Mouse (Mus musculus) spleen, adult 2 months (tissue): ENCODE measurements around the gene Pdzrn3. TPM values are rescaled to one million over a fixed set of nuclear protein-coding genes. Genes with fewer than 3 reads are reported as not detected.
A peak's percentile ranks its signal among the peaks of the same experiment; 100 is the strongest.

Experiments
- DNase-seq, 2 experiments: peaks; one replicate each; pipeline versions ENCODE4 v3.0.0 to v3.0.0-alpha.2; 2012 to 2021; ENCODE audit warnings: low spot score in 2 of 2, low read depth in 1 of 2
- H3K27ac ChIP-seq: fragments of 200-500 bp; 2 replicates; pipeline ENCODE4 v1.5.1; 2012; ENCODE audit warnings: low read length, inconsistent platforms; ENCODE audit not compliant: insufficient read depth
- H3K27me3 ChIP-seq: fragments of 200-500 bp; 2 replicates; pipeline ENCODE4 v1.6.1; 2012; ENCODE audit warnings: mild to moderate bottlenecking, moderate library complexity, low read length, inconsistent platforms; ENCODE audit not compliant: control insufficient read depth, insufficient read depth
- H3K36me3 ChIP-seq: fragments of 200-500 bp; 2 replicates; pipeline ENCODE4 v1.6.1; 2012; ENCODE audit warnings: mild to moderate bottlenecking, low read length, inconsistent platforms; ENCODE audit not compliant: control insufficient read depth, insufficient read depth
- H3K4me1 ChIP-seq: fragments of 200-500 bp; 2 replicates; pipeline ENCODE4 v1.6.1; 2011; ENCODE audit warnings: inconsistent platforms; ENCODE audit not compliant: control insufficient read depth, insufficient read depth, insufficient read length
- H3K4me3 ChIP-seq: fragments of 200-500 bp; 2 replicates; pipeline ENCODE4 v1.5.1; 2011; ENCODE audit warnings: mild to moderate bottlenecking, inconsistent platforms; ENCODE audit not compliant: insufficient read depth, insufficient read length; ENCODE audit errors: extremely low read depth
- CTCF ChIP-seq: fragments of 200-500 bp; IDR thresholded peaks from 2 replicates; pipeline ENCODE4 v1.5.1; 2011; ENCODE audit warnings: mild to moderate bottlenecking, inconsistent platforms; ENCODE audit not compliant: insufficient read depth, insufficient read length, insufficient replicate concordance; ENCODE audit errors: extremely low read depth
- POLR2A ChIP-seq: fragments of 200-500 bp; IDR thresholded peaks from 2 replicates; pipeline ENCODE4 v1.6.1; 2011; ENCODE audit warnings: low read depth, low read length, inconsistent platforms
- WGBS: fragments of 180-500 bp; shearing (Covaris S2); methylation state at CpG from one replicate; pipeline ENCODE4 v1.1.7; 2018; 5-methylcytosine and 5-hydroxymethylcytosine counted together
- polyA plus RNA-seq: library from polyadenylated mRNA; depleted of rRNA; stranded (reverse); fragments of >200 nt; gene quantifications from 2 replicates; pipeline ENCODE4 v1.2.3, GENCODE M21; 2012

Pdzrn3 gene
- polyA plus RNA-seq, 1 experiment: 1.9 TPM

GRCm38 (mm10) chr6:101379546-101379945 lies 1.8 kb upstream of the Pdzrn3 start:
- no peak for TF ChIP-seq POLR2A
- TF ChIP-seq CTCF: no peak

GRCm38 (mm10) chr6:101377935-101378609 lies 375 bp upstream of the Pdzrn3 start:
- DNase-seq: no peak
- WGBS: 3% methylated on average over 24 of the region's 29 CpGs
- TF ChIP-seq POLR2A (no peak), CTCF (no peak)
- Histone ChIP-seq H3K27ac (no peak overlapping the region), H3K4me1 (no peaks in the 10 kb centered on the region; the same call in 1 of the 2 replicates), H3K27me3 (peaks cover 2% of the 10 kb centered on the region), H3K36me3 (no peaks in the 10 kb centered on the region), H3K4me3 (no peak overlapping the region; the same call in 1 of the 2 replicates)

More at GRCm38 (mm10) chr6:101379546-101379945, 1.8 kb upstream of the Pdzrn3 start:
- no peak overlapping the region for H3K27ac ChIP-seq
- no peaks in the 10 kb centered on the region for H3K36me3 ChIP-seq
- no peaks in the 10 kb centered on the region; the same call in 1 of the 2 replicates for H3K4me1 ChIP-seq
- peaks cover 2% of the 10 kb centered on the region for H3K27me3 ChIP-seq
- no peak for DNase-seq
- 74% methylated on average over 3 of the region's 3 CpGs for WGBS
- no peak overlapping the region for H3K4me3 ChIP-seq

DNA sequence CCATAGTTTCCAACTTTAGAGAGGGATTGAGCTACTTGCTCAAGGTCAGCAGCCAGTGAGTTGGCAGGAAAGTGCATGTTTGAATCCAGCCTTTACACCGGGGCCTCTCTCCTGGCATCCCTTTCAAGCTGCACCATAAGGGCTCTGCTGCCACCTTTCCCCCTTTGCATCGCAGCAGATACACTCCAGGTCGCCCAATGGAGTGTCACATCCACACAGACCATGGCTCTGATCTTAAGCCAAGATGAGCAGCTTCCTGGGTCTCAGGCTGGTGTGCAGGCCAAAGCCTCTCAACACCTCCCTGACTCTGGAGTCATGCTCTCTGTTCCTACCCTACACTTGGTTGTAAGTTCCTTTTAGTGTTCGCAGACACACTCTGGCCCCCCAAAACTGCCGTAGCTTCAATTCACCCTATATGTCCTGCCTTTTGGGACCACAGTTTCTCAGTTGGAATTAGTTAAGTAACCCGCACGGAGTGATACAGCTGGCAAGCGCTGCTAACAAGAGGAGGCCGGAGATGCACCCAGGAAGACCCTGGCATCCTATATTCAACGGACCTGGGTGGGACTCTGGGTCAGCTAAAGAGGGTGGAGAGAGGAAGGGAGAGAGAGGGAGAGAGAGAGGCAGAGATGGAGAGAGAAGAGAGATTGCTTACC lies 1.1 kb downstream of the Pdzrn3 start:
- 39% methylated on average over 10 of the region's 10 CpGs for WGBS
- H3K4me3 ChIP-seq: no peak overlapping the region
- no peaks in the 10 kb centered on the region; the same call in 1 of the 2 replicates for H3K4me1 ChIP-seq
- no peak overlapping the region for H3K27ac ChIP-seq
- TF ChIP-seq CTCF: no peak
- TF ChIP-seq POLR2A: no peak
- DNase-seq: no peak
- peaks cover 2% of the 10 kb centered on the region for H3K27me3 ChIP-seq
- H3K36me3 ChIP-seq: no peaks in the 10 kb centered on the region

- Histone ChIP-seq H3K27me3 (peaks cover 2% of the 10 kb centered on the region), H3K4me3 (no peak overlapping the region), H3K27ac (no peak overlapping the region), H3K36me3 (no peaks in the 10 kb centered on the region), H3K4me1 (no peaks in the 10 kb centered on the region; the same call in 1 of the 2 replicates)
- 73% methylated on average over 10 of the region's 10 CpGs for WGBS
- TF ChIP-seq CTCF (no peak), POLR2A (no peak)
- no peak for DNase-seq
Observed at GRCm38 (mm10) chr6:101376049-101376448, 1.6 kb downstream of the Pdzrn3 start.

GRCm38 (mm10) chr6:101374721-101375120 lies 3.0 kb downstream of the Pdzrn3 start:
- WGBS: 55% methylated on average over 7 of the region's 7 CpGs
- Histone ChIP-seq H3K4me1 (no peaks in the 10 kb centered on the region; the same call in 1 of the 2 replicates), H3K27me3 (peaks cover 2% of the 10 kb centered on the region), H3K27ac (0 out of 2 replicates have a peak overlapping the region, but pooled peaks have one; percentile 5), H3K36me3 (no peaks in the 10 kb centered on the region), H3K4me3 (no peak overlapping the region)
- DNase-seq: no peak
- TF ChIP-seq CTCF: no peak
- TF ChIP-seq POLR2A: no peak

DNA sequence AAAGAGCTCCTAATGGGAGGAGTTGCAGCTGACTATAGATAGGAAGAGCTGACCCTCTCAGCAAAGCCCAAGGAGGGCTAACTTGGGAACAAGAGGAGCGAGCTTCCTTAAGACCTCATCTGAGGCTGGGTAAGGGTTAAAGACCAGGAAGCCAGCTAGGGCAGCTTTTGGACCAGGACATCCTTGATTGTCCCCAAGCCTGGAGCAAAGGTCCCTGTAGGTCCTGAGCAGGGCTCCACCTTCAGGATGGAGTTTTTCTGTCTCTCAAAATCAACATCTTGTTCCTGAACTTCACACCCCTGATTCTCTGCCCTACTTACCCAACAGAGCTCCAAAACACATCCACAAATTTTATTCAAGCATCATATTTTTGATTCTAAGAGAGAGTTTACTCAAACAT lies 3.5 kb downstream of the Pdzrn3 start:
- DNase-seq: no peak
- no peaks in the 10 kb centered on the region for H3K36me3 ChIP-seq
- no peaks in the 10 kb centered on the region; the same call in 1 of the 2 replicates for H3K4me1 ChIP-seq
- no peak overlapping the region for H3K4me3 ChIP-seq
- no peak overlapping the region for H3K27ac ChIP-seq
- TF ChIP-seq CTCF (no peak), POLR2A (no peak)
- peaks cover 2% of the 10 kb centered on the region for H3K27me3 ChIP-seq
- 84% methylated on average over 1 of the region's 1 CpGs for WGBS

- Histone ChIP-seq H3K27me3 (peaks cover 2% of the 10 kb centered on the region), H3K4me3 (no peak overlapping the region), H3K27ac (no peak overlapping the region), H3K36me3 (no peaks in the 10 kb centered on the region), H3K4me1 (no peaks in the 10 kb centered on the region; the same call in 1 of the 2 replicates)
- no peak for TF ChIP-seq POLR2A
- no peak for TF ChIP-seq CTCF
- 85% methylated on average over 5 of the region's 5 CpGs for WGBS
- no peak for DNase-seq
Observed at GRCm38 (mm10) chr6:101372982-101373381, 4.7 kb downstream of the Pdzrn3 start.
